Mouse (Mus musculus): Measurements from ENCODE around the gene Grm7. TPM values are rescaled to one million over a fixed set of nuclear protein-coding genes. Genes with fewer than 3 reads are reported as not detected.

Gene Grm7
- polyA plus RNA-seq, 1 experiment from 2014 or later, result 0.44 TPM

- 55% methylated on average over 1 of the region's 1 CpGs for WGBS
- Histone ChIP-seq H3K4me3 (ENCODE audit: low read depth, low read length) (no peak overlapping the region), H3K27ac (ENCODE audit: low read depth, low read length) (no peak overlapping the region), H3K9me3 (ENCODE audit: control insufficient read depth, low read length) (no peaks in the 10 kb centered on the region), H3K27me3 (replicated peaks; ENCODE audit: control insufficient read depth, insufficient read depth, low read length) (no peaks in the 10 kb centered on the region), H3K36me3 (ENCODE audit: control insufficient read depth, insufficient read depth, low read length) (no peaks in the 10 kb centered on the region), H3K4me1 (replicated peaks; ENCODE audit: control insufficient read depth, insufficient read depth, low read length) (no peaks in the 10 kb centered on the region), H3K9ac (ENCODE audit: low read depth, low read length) (no peak overlapping the region), H3K4me2 (no peak overlapping the region)
- ATAC-seq (replicated peaks; ENCODE audit: low FRiP score) (no peak), DNase-seq (ENCODE audit: low spot score) (no peak)
These were observed 140.1 kb downstream of the Grm7 start for GRCm38 (mm10) chr6:110785497-110785928.

- DNase-seq (ENCODE audit: low spot score) (no peak), ATAC-seq (replicated peaks; ENCODE audit: low FRiP score) (no peak)
- Histone ChIP-seq H3K9ac (ENCODE audit: low read depth, low read length) (no peak overlapping the region), H3K9me3 (ENCODE audit: control insufficient read depth, low read length) (no peaks in the 10 kb centered on the region), H3K4me3 (ENCODE audit: low read depth, low read length) (no peak overlapping the region), H3K4me2 (no peak overlapping the region), H3K4me1 (replicated peaks; ENCODE audit: control insufficient read depth, insufficient read depth, low read length) (no peaks in the 10 kb centered on the region), H3K36me3 (ENCODE audit: control insufficient read depth, insufficient read depth, low read length) (no peaks in the 10 kb centered on the region), H3K27ac (ENCODE audit: low read depth, low read length) (no peak overlapping the region), H3K27me3 (replicated peaks; ENCODE audit: control insufficient read depth, insufficient read depth, low read length) (no peaks in the 10 kb centered on the region)
- 84% methylated on average over 2 of the region's 2 CpGs for WGBS
These were observed 147.3 kb downstream of the Grm7 start for GRCm38 (mm10) chr6:110792696-110793095.

GRCm38 (mm10) chr6:110807481-110807880 lies 162.1 kb downstream of the Grm7 start:
- Histone ChIP-seq H3K4me1 (replicated peaks; ENCODE audit: control insufficient read depth, insufficient read depth, low read length) (no peaks in the 10 kb centered on the region), H3K9me3 (ENCODE audit: control insufficient read depth, low read length) (no peaks in the 10 kb centered on the region), H3K27me3 (replicated peaks; ENCODE audit: control insufficient read depth, insufficient read depth, low read length) (no peaks in the 10 kb centered on the region), H3K4me3 (ENCODE audit: low read depth, low read length) (no peak overlapping the region), H3K4me2 (no peak overlapping the region), H3K27ac (ENCODE audit: low read depth, low read length) (no peak overlapping the region), H3K9ac (ENCODE audit: low read depth, low read length) (no peak overlapping the region), H3K36me3 (ENCODE audit: control insufficient read depth, insufficient read depth, low read length) (no peaks in the 10 kb centered on the region)
- ATAC-seq (replicated peaks; ENCODE audit: low FRiP score), result no peak
- 57% methylated on average over 5 of the region's 5 CpGs for WGBS
- no peak for DNase-seq (ENCODE audit: low spot score)

GRCm38 (mm10) chr6:110812214-110812613 lies 166.8 kb downstream of the Grm7 start:
- Histone ChIP-seq H3K9me3 (ENCODE audit: control insufficient read depth, low read length) (no peaks in the 10 kb centered on the region), H3K4me2 (no peak overlapping the region), H3K9ac (ENCODE audit: low read depth, low read length) (no peak overlapping the region), H3K27ac (ENCODE audit: low read depth, low read length) (no peak overlapping the region), H3K4me1 (replicated peaks; ENCODE audit: control insufficient read depth, insufficient read depth, low read length) (no peaks in the 10 kb centered on the region), H3K36me3 (ENCODE audit: control insufficient read depth, insufficient read depth, low read length) (no peaks in the 10 kb centered on the region), H3K4me3 (ENCODE audit: low read depth, low read length) (no peak overlapping the region), H3K27me3 (replicated peaks; ENCODE audit: control insufficient read depth, insufficient read depth, low read length) (no peaks in the 10 kb centered on the region)
- 68% methylated on average over 5 of the region's 5 CpGs for WGBS
- ATAC-seq (replicated peaks; ENCODE audit: low FRiP score), result no peak
- no peak for DNase-seq (ENCODE audit: low spot score)

- ATAC-seq (replicated peaks; ENCODE audit: low FRiP score) (no peak), DNase-seq (ENCODE audit: low spot score) (no peak)
- Histone ChIP-seq H3K4me1 (replicated peaks; ENCODE audit: control insufficient read depth, insufficient read depth, low read length) (no peaks in the 10 kb centered on the region), H3K4me3 (ENCODE audit: low read depth, low read length) (no peak overlapping the region), H3K27me3 (replicated peaks; ENCODE audit: control insufficient read depth, insufficient read depth, low read length) (no peaks in the 10 kb centered on the region), H3K9ac (ENCODE audit: low read depth, low read length) (no peak overlapping the region), H3K36me3 (ENCODE audit: control insufficient read depth, insufficient read depth, low read length) (no peaks in the 10 kb centered on the region), H3K4me2 (no peak overlapping the region), H3K27ac (ENCODE audit: low read depth, low read length) (no peak overlapping the region), H3K9me3 (ENCODE audit: control insufficient read depth, low read length) (no peaks in the 10 kb centered on the region)
- WGBS, result 88% methylated on average over 2 of the region's 2 CpGs
These were observed 172.9 kb downstream of the Grm7 start for GRCm38 (mm10) chr6:110818236-110818635.

GRCm38 (mm10) chr6:110868311-110868710 lies 222.9 kb downstream of the Grm7 start:
- Histone ChIP-seq H3K27ac (ENCODE audit: low read depth, low read length) (no peak overlapping the region), H3K9me3 (ENCODE audit: control insufficient read depth, low read length) (no peaks in the 10 kb centered on the region), H3K36me3 (ENCODE audit: control insufficient read depth, insufficient read depth, low read length) (no peaks in the 10 kb centered on the region), H3K4me2 (no peak overlapping the region), H3K4me3 (ENCODE audit: low read depth, low read length) (no peak overlapping the region), H3K27me3 (replicated peaks; ENCODE audit: control insufficient read depth, insufficient read depth, low read length) (no peaks in the 10 kb centered on the region), H3K4me1 (replicated peaks; ENCODE audit: control insufficient read depth, insufficient read depth, low read length) (no peaks in the 10 kb centered on the region), H3K9ac (ENCODE audit: low read depth, low read length) (no peak overlapping the region)
- ATAC-seq (replicated peaks; ENCODE audit: low FRiP score) (no peak), DNase-seq (ENCODE audit: low spot score) (no peak)

- Histone ChIP-seq H3K9ac (ENCODE audit: low read depth, low read length) (no peak overlapping the region), H3K27ac (ENCODE audit: low read depth, low read length) (no peak overlapping the region), H3K36me3 (ENCODE audit: control insufficient read depth, insufficient read depth, low read length) (no peaks in the 10 kb centered on the region), H3K4me3 (ENCODE audit: low read depth, low read length) (no peak overlapping the region), H3K4me2 (no peak overlapping the region), H3K4me1 (replicated peaks; ENCODE audit: control insufficient read depth, insufficient read depth, low read length) (no peaks in the 10 kb centered on the region), H3K27me3 (replicated peaks; ENCODE audit: control insufficient read depth, insufficient read depth, low read length) (no peaks in the 10 kb centered on the region), H3K9me3 (ENCODE audit: control insufficient read depth, low read length) (no peaks in the 10 kb centered on the region)
- ATAC-seq (replicated peaks; ENCODE audit: low FRiP score) (no peak), DNase-seq (ENCODE audit: low spot score) (no peak)
- WGBS, result 75% methylated on average over 5 of the region's 5 CpGs
These were observed 336.6 kb downstream of the Grm7 start for GRCm38 (mm10) chr6:110982013-110982412.

- Histone ChIP-seq H3K27ac (ENCODE audit: low read depth, low read length) (no peak overlapping the region), H3K4me2 (no peak overlapping the region), H3K4me3 (ENCODE audit: low read depth, low read length) (no peak overlapping the region), H3K9me3 (ENCODE audit: control insufficient read depth, low read length) (no peaks in the 10 kb centered on the region), H3K36me3 (ENCODE audit: control insufficient read depth, insufficient read depth, low read length) (no peaks in the 10 kb centered on the region), H3K9ac (ENCODE audit: low read depth, low read length) (no peak overlapping the region), H3K27me3 (replicated peaks; ENCODE audit: control insufficient read depth, insufficient read depth, low read length) (no peaks in the 10 kb centered on the region), H3K4me1 (replicated peaks; ENCODE audit: control insufficient read depth, insufficient read depth, low read length) (no peaks in the 10 kb centered on the region)
- DNase-seq (ENCODE audit: low spot score) (no peak), ATAC-seq (replicated peaks; ENCODE audit: low FRiP score) (no peak)
- WGBS, result 46% methylated on average over 2 of the region's 2 CpGs
These were observed 393.7 kb downstream of the Grm7 start for GRCm38 (mm10) chr6:111039099-111039498.

- WGBS, result 50% methylated on average over 2 of the region's 2 CpGs
- DNase-seq (ENCODE audit: low spot score), result no peak
- Histone ChIP-seq H3K27ac (ENCODE audit: low read depth, low read length) (no peak overlapping the region), H3K4me3 (ENCODE audit: low read depth, low read length) (no peak overlapping the region), H3K9ac (ENCODE audit: low read depth, low read length) (no peak overlapping the region), H3K36me3 (ENCODE audit: control insufficient read depth, insufficient read depth, low read length) (no peaks in the 10 kb centered on the region), H3K4me2 (no peak overlapping the region), H3K4me1 (replicated peaks; ENCODE audit: control insufficient read depth, insufficient read depth, low read length) (no peaks in the 10 kb centered on the region), H3K27me3 (replicated peaks; ENCODE audit: control insufficient read depth, insufficient read depth, low read length) (no peaks in the 10 kb centered on the region), H3K9me3 (ENCODE audit: control insufficient read depth, low read length) (no peaks in the 10 kb centered on the region)
- ATAC-seq (replicated peaks; ENCODE audit: low FRiP score), result no peak
These were observed 400.5 kb downstream of the Grm7 start for GRCm38 (mm10) chr6:111045896-111046295.
